Mouse (Mus musculus): ENCODE measurements around the gene Med21.

Gene Med21

DNA sequence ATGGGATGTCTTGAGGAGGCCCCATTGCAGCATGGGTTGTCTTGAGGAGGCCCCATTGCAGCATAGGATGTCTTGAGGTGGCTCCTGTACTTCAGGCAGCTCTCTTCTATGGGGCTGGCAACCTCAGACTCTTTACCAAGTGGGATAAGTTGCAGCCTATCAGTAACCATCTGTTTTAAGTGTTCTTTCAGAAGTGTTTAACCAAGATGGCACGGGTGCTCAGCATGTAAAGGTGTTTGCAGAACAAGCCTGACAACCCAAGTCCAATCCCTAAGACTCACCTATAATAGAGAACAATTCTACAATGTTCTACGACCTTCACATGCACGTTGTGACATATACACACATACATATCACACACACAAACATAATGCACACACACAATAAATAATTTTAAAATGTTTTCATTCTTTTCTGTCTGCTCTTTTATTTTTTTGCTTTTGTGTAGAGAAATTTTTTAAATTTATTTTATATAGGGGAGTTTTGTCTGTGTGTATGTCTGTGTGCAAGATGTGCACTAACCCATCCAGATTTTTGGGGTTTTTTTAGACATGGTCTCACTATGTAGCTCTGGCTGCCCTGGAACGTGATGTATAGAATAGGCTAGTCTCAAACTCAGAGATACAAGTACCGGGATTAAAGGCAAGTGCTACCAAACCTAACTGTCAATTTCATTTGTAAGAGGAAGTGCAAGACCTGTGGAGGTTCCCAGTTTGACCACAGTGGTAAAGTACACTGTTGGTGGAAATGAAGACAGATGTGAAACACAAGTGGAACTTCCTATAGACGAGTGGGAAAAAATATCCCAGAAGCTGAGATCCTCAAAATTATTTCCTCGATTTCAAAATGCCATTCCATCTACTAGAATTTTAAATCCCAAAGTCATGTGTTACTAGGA lies 2.0 kb upstream of the Med21 start:
- no peak for DNase-seq (ENCODE audit: low spot score)

DNA sequence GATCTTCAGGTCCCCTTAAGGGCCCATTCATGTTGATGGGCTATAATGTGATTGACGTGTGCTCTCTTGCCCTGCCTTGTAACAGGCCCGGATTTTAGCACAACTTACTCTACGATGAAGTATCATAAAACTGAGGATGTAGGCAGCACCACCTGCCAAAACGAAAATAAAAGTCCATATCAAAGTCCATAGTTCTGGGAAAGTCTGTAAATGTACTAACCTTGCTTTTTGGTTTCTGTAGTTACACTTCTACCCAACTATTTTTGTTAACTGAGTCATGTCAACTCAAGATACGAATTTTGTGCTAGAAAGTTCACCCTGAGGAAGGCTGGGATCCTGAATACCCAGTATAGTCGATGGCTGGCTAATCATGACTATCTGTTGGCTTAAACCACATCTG lies 1.4 kb upstream of the Med21 start:
- no peak for DNase-seq (ENCODE audit: low spot score)

DNA sequence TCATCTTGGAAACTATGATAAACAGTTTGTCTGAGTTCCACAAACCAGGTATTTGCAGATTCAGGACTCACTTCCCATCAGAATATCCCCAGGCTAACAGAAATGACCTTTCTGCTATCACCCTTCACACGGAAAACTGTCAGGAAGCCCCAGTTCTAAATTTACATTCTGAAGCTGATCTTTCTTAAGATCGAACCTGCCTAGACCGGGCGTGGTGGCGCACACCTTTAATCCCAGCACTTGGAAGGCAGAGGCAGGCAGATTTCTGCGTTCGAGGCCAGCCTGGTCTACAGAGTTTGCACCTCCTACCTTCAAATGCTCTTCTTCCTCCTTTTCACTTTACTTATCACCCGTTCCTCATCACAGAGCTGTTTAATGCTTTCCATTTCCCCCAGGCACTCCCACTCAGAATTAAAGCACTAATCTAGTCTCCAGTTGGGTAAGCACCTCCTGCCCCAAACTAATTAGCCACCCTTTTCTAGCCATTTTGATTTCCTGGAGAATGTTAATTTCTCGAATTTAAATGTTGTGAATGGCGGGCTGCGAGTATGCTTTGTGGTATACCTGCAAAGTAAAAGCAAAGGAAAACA lies 631 bp upstream of the Med21 start:
- no peak for DNase-seq (ENCODE audit: low spot score)

DNA sequence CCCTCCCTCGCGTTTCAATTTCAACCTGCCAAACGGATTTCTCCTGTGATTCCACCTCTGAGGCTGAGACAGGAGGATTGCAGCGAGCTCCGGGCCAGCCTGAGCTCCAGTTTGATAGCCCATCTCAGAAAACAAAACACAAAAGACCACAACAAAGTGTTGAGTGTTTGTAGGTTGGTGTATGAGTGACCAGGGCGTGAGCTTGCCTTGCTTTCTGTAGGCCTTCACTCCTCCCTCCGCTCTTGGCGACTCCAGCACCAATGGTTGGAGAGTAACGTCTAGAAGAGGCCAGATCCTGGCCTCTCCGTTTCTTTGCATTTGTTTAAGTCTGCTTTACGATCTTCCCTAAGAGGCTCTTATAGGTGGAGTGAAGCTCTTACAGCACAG lies 830 bp downstream of the Med21 start:
- no peak for DNase-seq (ENCODE audit: low spot score)

DNA sequence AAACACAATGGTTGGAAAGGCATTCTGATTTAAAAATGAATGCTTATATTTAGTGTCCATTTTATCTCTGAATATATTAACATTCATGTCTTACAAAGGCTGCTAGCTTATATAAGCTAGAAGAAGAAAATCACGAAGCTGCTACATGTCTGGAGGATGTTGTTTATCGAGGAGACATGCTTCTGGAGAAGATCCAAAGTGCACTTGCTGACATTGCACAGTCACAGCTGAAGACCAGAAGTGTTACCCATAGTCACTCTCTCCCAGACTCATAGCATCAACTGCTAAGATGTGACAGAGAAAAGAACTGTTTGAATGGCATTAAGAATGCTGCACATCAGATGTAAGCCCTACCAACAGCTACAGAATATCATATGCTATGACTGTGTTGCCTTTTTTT lies 7.7 kb downstream of the Med21 start:
- no peak for DNase-seq (ENCODE audit: low spot score)

DNA sequence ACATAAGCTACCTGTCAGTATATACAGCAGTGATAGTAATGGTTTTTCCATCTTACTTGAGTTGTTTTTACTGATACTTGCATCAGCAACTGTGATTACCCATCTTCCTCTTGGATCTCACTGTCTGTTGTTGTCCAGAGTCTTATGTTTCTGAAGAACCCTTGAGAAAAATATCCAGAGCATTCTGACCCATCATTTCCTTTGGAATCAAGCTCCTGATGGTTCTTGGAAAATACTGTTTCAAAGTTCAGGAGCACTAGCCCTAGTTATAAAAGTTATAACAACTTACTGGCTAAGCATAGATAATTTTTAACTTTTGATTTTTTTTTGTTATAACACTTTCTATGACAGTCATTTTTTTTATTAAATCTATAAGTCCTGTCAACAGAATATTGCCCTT lies 9.1 kb downstream of the Med21 start:
- no peak for DNase-seq (ENCODE audit: low spot score)

DNA sequence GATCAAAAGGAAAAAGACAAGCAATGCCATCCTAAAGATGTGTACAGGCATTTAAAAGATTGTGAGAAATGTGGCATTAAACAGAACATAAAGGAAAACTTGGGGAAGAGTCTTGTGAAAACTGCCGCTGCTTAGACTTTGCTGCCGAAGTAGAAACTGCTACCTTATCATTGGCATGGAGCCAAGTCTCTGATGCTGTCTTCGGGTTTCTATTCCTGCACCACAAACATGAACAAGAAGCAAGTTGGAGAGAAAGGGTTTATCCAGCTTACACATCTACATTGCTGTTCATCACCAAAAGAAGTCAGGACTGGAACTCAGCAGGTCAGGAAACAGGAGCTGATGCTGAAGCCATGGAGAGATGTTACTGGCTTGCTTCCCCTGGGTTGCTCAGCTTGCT lies 10.8 kb downstream of the Med21 start:
- no peak for DNase-seq (ENCODE audit: low spot score)

DNA sequence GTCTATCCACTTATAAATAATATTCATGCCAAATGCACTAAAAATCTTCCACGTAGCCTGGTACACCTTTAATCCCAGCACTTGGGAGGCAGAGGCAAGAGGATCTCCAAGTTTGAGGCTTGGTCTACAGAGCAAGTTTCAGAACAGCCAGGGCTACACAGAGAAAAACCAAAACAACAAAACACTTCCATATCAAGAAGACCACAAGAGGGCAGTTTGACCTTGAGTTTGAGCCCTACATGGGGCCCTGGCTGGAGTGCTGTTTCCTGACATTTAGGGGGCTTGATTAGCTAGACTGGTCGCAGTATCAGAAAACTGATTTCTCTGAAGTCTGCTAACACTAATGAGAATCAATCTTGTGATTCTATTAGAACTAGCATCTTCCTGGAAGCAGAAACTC lies 18.2 kb downstream of the Med21 start:
- DNase-seq (ENCODE audit: low spot score) = no peak

DNA sequence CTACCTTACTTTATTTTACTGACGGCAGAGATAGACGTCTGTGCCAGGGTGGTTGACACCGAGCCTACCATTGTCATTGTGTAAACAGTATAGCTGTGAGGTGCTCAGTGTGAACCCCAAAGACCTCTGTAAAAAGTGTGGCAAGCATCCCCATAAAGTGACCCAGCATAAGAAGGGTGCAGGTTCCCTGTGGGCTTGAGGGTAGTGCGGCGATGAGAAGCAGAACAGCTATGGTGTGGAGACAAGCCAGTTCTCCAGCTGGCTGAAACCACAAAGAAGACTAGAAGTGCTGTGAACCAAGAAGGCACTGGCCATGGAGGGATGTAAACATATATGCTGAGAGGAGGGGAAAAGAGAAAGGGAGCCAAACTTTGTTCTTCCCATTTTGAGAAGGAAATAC lies 19.3 kb downstream of the Med21 start:
- DNase-seq (ENCODE audit: low spot score) = no peak

DNA sequence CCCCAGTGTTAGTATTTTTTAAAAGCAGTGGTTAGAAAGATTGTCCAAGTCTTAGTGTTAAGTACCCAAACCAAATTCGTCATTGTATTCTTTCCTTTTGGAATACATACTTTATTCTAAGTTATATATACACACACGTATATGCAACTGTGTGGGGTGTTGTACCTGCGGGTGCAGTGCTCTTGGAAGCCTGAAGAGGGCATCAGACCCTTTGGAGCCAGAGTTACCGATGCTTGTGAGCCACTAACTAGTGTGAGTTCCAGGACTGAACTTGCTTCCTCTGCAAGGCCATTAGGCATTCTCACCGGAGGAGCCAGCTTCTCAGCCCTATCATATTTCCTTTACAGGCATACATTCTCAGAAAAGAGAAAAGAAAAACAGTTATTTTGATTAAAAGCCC lies 20.3 kb downstream of the Med21 start:
- DNase-seq (ENCODE audit: low spot score) = peak; percentile 25

DNA sequence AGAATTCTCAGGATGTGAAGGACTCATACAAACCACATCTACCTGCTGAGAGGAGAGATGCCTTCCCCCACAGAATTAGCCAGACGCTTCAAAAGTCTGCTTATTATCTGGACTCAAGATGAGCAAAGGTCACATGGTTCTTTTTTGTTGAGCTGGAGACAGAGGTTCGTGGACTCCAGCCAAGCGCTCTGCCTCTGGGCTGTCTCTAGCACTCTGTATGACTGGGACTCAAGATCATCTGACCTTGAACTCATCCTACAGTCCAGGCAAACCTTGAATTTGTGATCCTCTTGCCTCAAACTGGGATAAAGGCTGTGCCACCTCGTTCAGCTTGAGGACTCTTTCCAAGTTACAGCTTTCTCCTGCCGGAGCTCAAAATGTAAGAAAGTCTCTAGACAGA lies 21.8 kb downstream of the Med21 start:
- DNase-seq (ENCODE audit: low spot score) = no peak

DNA sequence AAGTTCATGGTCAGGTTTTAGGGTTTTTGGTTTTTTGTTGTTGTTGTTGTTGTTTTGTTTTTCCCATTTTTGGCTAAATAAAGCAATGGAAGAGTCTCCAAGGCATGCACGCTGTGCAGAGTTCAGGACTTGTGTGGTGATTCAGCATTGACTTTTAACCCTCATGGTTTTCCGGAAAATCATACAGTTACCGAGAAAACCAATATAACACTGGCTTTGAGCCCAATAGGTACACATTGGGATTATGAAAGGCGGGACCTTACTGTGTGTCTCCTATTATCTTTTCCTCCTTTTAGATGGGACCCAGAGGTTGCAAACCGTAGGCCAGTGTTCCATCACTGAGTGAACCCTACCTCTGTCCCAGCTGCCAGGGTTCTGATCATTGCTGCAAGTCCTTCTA lies 22.6 kb downstream of the Med21 start:
- DNase-seq (ENCODE audit: low spot score) = no peak

DNA sequence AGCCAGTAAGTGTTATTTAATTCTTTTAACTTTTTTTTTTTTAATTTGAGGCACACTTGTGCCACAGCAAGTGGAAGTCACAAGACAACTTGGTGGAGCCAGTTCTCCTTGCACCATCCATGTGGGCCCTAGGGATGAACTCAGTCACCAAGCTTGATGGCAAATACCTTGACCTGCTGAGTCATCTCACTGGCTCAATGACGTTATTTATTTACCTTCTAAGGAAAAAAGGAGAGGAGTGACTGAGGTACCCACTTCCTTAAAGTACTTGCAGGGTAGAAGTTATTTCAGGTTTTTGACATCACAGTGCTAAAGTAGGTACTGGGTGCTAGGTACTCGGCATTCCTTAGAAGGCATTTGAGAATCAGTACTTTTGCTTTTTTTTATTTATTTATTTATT lies 23.1 kb downstream of the Med21 start:
- no peak for DNase-seq (ENCODE audit: low spot score)

DNA sequence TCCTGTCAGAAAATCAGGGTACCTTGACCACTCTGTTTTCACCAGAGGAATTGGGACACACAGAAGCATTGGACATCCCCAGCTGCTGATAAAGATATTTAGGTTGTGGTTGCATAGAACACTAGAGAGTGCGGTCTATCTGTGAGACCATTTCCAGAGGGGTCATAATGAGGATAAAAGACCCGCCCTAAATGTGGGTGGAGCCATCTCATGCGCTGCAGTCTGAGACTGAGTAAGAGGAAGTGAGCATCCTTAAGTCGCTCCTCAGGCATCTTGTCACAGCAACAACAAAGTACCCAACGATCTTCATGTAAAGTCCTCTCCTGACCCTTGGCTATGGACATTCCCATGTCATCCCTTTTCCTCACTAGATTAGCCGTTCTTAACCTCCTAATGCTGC lies 24.5 kb downstream of the Med21 start:
- no peak for DNase-seq (ENCODE audit: low spot score)

DNA sequence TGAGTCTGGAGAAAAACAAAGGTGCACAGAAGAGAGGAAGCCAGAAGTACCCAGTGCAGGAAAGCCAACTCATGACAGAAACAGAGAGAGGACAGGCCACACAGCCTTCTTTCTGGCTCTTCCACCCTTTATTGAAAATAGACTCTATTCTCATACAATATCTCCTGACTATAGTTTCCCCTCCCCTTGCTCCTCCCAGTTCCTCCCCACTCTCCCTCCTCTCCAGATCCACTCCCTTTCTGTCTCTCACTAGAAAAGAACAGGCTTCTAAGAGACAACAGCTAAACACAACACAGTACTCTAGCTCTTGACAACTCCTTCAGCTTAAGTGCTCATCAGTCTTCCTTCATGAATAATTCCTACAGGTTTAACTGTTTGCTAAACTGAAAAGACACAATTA lies 26.3 kb downstream of the Med21 start:
- no peak for DNase-seq (ENCODE audit: low spot score)

DNA sequence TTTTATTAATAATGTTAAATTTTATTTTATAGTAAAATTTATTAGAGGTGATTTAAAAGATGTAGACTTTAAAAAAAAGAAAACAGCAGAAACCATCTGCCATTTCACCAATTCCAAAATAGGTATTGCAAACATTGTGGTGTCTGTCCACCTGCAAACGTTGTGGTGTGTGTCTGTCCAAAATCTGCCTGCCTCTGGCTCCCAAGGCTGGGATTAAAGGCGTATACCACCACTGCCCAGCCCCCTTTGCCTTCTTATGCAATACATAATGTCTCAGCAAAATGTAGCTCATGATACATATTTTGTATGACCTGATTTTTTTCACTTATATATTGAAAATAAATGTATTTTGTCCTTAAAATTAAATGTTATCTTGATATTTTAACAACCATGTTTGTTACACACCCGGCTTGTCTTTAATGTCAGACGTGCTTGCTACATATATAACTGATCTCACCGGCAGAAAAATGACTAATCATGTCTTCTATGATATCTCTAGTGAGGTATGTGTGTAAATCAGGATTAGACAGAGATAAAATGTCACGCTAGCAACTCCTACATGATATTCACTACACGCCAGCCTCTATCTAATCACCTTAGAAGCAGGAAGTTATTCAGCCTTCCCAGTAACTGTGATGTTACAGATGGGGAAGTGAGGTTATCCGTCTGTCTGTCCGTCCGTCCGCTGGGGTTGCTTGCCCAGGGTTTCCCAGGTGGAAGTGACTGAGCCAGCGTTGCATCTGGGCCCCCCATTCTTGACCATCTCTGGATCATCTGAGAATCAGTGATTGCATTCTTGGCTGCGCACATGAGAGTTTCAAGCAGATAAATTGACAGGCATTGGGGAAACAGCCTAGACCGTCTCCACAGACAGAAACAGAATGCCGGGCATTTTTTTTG lies 28.9 kb downstream of the Med21 start:
- no peak for DNase-seq (ENCODE audit: low spot score)

DNA sequence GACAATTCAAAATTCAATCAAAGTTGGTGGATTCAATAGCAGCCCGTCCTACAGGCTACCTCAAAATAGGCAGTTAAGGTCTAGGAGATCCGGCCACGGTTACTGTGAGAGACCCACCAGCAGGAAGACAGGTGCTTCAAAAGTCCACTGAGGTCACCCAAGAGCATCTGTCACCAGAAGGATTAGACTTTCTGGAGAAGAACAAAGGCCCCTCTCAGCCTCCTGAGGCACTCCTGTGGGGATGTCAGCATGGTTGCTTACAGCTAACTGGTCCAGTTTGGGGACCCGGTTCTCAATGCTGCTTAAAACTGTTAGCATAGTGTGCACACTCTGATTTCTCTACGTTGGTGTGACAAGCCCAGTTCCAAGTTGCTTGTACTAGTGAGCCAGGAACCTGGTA lies 29.8 kb downstream of the Med21 start:
- no peak for DNase-seq (ENCODE audit: low spot score)

DNA sequence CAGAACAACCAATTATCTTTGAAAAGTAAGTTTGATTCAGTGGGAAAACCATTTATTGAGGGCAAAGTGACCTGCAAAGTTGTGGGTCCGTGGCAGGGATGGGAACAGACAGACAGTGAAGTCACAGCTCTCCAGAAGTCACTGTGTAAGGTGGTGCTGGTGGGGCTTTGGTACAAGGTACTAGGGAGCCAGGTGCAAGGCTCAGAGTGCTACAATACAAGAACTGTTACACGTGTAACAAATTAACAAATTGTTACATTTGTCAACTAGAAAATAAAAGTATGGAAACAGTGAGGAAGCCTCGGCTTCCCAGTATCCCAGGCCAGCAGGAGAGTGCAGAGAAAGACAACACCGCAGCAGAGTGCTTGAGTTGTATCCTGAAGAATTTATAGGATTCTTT lies 31.3 kb downstream of the Med21 start:
- no peak for DNase-seq (ENCODE audit: low spot score)

DNA sequence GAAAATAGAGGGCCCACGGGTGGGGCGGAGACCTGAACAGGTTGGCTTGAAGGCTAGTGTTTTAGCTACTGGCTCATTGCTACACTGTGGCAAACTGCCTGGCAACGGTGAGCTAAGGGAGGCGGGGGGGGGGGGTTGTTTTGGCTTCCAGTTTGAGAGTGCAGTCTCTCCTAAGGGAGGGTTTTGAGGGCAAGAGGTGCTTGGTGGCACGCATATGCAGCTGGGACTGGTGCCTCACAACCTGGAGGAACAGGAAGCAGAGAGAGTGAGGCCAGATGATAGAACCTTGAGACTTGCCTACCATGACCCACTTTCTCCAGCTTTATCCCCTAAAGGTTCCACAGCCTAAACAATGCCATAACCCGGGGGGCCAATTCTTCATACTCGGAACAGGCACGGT lies 32.1 kb downstream of the Med21 start:
- no peak for DNase-seq (ENCODE audit: low spot score)

DNA sequence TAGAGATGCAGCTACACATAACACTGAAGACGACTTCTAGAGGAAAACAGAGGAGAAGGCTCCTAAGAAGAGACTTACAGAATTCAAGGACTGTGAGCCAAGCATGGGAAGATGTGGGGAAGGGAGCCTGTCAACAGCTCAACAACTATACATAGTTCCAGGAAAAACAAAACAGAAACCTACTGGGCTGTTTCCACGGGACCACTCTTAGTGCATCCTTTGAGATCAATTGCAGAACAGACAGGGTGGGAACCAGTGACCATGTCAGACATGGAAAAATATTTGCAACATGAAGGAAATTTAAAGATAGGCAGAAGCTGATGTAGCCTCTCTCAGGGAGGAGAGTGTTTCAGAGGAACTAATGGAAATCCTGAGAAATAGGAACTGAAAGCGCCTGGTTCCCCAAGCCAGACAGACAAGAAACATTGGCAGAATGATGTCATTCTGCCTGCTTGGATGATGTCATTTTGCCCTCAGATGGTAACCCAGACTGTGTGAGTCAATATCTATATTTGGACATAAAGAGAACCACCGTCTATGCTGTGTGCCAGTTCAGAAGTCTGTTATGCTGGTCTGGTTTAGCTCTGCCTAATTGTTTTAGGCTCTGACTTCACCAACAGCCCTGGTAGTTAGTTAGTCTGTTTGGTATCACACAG lies 32.7 kb downstream of the Med21 start:
- no peak for DNase-seq (ENCODE audit: low spot score)

DNA sequence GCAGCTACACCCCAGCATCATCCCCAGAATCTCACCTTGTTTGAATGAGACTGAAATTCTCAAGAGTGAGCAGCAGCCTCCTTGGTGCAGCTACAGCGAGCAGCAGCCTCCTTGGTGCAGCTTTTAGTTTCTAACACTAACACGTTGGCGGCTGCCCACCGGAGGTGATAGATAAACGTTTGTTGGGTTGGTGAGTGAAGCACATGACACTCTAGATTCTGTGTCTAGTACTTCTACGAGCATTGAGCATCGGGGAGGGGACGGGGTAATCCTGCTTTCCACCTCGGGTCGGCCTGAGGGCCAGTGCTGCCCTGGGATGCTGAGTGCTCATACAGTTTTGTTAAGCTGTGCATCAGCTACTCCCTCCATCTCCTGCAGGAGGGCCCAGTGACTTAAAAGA lies 34.6 kb downstream of the Med21 start:
- no peak for DNase-seq (ENCODE audit: low spot score)

Data from urinary bladder, postnatal 25 days (tissue).